Mouse (Mus musculus) NIH3T3 (cell line): ENCODE data around the gene Cfap157.
A peak's percentile ranks its signal among the peaks of the same experiment; 100 is the strongest.

Experiments used
- DNase-seq: peaks from one replicate; pipeline ENCODE4 v3.0.0-alpha.2; 2012; ENCODE audit warnings: low read depth

The Cfap157 gene

GRCm38 (mm10) chr2:32749082-32749481 lies 35.1 kb downstream of the Cfap157 start:
- DNase-seq: no peak

DNA sequence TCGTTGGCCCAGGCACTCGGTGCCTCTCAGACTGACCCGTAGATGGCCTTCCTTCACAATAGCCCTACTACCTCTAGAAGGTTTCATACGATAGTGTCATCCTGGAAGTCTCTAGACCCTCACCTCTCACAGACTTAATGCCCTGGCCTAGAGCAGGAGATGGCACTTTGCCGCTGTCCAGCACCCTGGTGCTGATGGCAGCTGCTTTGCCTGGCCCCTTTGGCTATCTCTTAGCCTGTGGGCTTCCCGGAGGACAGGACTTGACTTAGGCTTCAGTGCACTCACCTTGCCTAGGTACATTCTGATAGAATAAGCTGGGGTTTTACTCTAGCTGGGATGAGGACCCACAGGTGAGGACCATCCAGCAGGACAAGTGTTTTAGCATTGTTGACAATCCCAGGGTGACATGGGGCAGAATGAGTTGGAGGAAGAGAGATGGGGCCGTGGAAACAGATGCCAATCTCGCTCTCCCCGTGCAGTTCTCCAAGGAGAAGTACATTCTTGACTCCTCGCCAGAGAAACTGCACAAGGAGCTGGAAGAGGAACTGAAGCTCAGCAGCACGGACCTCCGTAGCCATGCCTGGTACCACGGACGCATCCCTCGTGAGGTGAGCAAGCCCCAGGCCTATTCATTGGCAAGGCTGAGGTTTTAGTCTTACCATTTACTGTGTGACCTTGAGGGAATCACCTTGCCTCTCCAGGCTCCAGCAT lies 39.8 kb downstream of the Cfap157 start:
- peak; percentile 59 for DNase-seq

GRCm38 (mm10) chr2:32742173-32742531 lies 42.1 kb downstream of the Cfap157 start:
- DNase-seq: no peak

GRCm38 (mm10) chr2:32741273-32742172 lies 42.7 kb downstream of the Cfap157 start:
- no peak for DNase-seq

DNA sequence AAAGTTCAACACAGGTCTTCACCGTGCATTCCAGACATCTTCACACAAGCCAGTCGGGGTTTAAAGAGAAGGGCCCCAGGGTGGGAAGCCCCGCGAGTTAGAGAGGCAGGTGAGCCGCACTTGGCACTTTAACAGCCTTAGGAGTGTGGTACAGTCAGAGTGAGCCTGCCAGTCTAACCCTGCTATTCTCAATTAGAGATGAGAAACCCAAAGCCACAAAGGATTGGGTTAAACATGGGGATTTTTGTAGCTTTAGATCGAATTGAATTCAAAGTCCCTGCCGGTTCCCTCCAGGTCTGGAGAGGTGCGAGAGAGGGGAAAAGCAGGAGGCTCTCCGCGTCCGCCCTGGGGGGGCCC lies 43.3 kb downstream of the Cfap157 start, which contains the start of gene 6330409D20Rik:
TSS of gene 6330409D20Rik (minus strand) at position 101 of the 357 bp plus-strand sequence.
- DNase-seq: no peak

- no peak for DNase-seq
Measured at GRCm38 (mm10) chr2:32739311-32739710, 44.9 kb downstream of the Cfap157 start.

DNA sequence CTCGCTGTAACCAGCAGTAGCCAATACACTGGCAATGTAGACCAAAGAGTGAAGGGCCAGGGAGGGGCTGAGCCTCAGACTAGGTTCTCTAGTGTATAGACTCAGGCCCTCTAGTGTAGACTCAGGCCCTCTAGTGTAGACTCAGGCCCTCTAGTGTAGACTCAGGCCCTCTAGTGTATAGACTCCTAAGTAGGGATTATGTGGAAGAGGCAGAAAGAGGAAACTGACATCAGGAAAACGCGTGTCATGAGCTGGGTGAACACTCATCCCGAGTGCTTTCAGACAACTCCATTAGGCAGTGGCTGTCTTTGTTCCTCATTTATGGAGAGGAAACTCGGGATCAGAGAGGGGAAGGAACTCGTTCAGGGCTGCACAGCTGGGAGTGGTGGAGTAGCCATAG lies 47.2 kb downstream of the Cfap157 start:
- DNase-seq: no peak

DNA sequence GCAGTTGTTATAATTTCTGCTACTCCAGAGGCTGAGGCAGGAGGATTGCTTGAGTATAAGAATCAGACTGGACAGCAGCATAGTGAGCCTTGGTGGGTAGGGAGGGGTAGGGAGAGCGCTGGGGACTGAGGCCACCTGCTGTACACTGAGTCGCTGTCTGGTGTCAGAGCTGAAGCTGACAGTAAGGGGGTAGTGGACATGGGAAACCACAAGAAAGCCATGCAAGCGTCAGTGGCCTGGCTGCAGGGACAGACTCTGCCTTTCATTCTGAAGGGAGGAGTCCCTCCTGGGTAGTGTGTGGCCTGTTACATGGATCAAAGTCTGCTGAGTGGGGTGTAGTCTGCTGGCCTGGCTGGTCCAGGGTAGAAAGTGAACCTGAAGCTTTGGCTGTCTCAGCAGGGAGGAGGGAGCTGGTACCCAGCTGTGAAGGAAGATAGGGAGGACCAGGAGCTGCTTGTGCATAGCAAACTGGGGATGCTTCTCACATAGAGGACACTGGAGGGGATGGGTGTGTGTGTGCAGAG lies 47.9 kb downstream of the Cfap157 start:
- no peak for DNase-seq

- DNase-seq: no peak
Measured at GRCm38 (mm10) chr2:32734933-32735332, 49.3 kb downstream of the Cfap157 start.

- no peak for DNase-seq
Measured at GRCm38 (mm10) chr2:32734480-32734879, 49.7 kb downstream of the Cfap157 start.

DNA sequence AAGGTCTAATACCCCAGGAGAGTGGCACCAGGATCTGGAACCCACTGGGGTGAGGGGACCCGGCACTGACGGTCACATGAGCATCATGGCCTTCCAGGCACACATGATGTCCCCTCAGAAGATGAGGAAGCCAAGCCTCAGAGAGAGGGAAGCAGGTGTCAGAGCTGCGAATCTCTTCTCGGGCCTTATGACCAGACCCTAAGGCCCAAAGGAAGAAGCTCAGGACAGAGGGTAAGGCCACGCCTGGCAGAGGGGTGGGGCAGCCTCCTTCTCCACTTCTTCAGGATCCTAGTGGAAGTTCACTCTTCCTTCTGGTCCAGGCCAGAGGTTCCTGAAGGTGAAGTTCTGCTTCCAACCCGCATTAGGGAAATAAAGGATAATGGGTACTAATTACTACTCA lies 51.5 kb downstream of the Cfap157 start:
- no peak for DNase-seq

DNA sequence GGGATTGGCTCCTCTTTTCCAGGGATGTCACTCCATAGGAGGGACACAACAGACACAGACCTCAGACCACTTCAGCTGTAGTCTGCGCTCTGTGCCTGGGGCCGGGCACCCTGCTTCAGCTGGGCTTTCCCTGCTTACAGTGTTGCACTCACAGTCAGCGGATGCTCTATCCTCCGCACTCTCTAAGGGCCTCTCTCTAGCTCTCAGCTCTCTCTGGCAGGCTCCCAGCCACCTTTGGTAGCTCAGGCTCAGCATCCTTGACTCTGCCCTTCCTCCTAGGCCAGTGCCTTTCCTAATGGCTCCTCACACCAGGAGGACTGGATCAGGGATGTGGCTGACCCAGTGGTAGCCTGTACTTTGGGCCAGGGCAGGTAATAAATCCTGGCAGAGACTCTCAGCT lies 52.3 kb downstream of the Cfap157 start:
- DNase-seq: no peak

- peak; percentile 62 for DNase-seq
Measured at GRCm38 (mm10) chr2:32730854-32731253, 53.4 kb downstream of the Cfap157 start.

DNA sequence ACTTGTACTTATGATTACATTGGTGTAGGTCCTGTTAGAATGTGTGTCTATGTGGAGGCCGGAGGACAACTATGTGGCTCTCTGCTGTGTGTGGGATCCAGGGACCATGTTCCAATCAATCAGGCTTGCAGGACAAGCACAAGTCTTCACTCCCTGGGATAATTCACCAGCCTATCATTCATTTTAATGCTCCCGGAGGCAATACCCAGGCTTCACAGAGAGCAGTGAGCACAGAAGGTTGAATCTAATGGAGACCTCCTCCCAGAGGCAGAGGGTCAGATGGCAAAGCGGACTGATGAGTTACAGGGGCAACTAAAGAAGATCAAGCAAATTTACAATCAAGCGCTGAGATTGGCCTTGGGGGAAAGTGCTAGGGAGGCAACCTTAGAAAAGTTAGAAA lies 54.7 kb downstream of the Cfap157 start:
- no peak for DNase-seq

- DNase-seq: no peak
Measured at GRCm38 (mm10) chr2:32728463-32728862, 55.8 kb downstream of the Cfap157 start.

- DNase-seq: peak; percentile 96
Measured at GRCm38 (mm10) chr2:32727435-32727834, 56.8 kb downstream of the Cfap157 start.
